In genomic region chr4:34917400-34917799, GRCm38 (mm10) we compare ENCODE assay signal across 15 mouse cellular contexts.
DNase-seq lines count a peak whose midpoint lies in the region.
"Had no signal": no experiment of that assay in that cellular context is flagged by ENCODE, and none has a peak within 500 bp of the region (broad histone marks: within the 10 kb centered on the region; RNA-seq: fewer than 3 reads in every experiment).

No protein-coding gene starts in this region.

- DNase-seq in embryo, embryonic 11 days, result peak; percentile 3
- DNase-seq in embryo, embryonic 9.5 days (ENCODE audit: extremely low spot score), result no peak
- DNase-seq in ovary, adult 18-20 months (ENCODE audit: low spot score), result peak; percentile 41
- DNase-seq in ovary, postnatal 10 days (ENCODE audit: low spot score), result no peak
- peak; percentile 31 for DNase-seq in forelimb bud, embryonic 11.5 days (ENCODE audit: low read depth, low spot score)
- DNase-seq in right cerebral cortex, postnatal 25 days, result no peak
- no peak for DNase-seq in right cerebral cortex, adult 2 months (ENCODE audit: low spot score in 2 of 2)
- DNase-seq: adrenal gland, postnatal 25 days; cerebellum, adult 9-10 months; kidney, adult 11 months; kidney, postnatal 10 days; liver; liver, postnatal 0 days; right cerebral cortex, postnatal 14 days; thymus, postnatal 25 days had no signal

Comparison
In these comparisons a context has a peak if more than half of its experiments do, and no peak if none do; other contexts are left out.
1. DNase-seq: peak in embryo, embryonic 11 days (single experiment), ovary, adult 18-20 months (single experiment) and forelimb bud, embryonic 11.5 days (single experiment); none in embryo, embryonic 9.5 days (single experiment), ovary, postnatal 10 days (single experiment), right cerebral cortex, postnatal 25 days (single experiment) and right cerebral cortex, adult 2 months (0 of 2).